Mouse (Mus musculus): ENCODE data around the gene Ncoa7. TPM values are rescaled to one million over a fixed set of nuclear protein-coding genes. Genes with fewer than 3 reads are reported as not detected.

Ncoa7 gene
- total RNA-seq, 2 experiments from 2014 or later = 94.7 to 100 TPM

- no peak for DNase-seq (ENCODE audit: low spot score in 2 of 2)
Observed at GRCm38 (mm10) chr10:30749807-30750206, 53.3 kb downstream of the Ncoa7 start.

DNA sequence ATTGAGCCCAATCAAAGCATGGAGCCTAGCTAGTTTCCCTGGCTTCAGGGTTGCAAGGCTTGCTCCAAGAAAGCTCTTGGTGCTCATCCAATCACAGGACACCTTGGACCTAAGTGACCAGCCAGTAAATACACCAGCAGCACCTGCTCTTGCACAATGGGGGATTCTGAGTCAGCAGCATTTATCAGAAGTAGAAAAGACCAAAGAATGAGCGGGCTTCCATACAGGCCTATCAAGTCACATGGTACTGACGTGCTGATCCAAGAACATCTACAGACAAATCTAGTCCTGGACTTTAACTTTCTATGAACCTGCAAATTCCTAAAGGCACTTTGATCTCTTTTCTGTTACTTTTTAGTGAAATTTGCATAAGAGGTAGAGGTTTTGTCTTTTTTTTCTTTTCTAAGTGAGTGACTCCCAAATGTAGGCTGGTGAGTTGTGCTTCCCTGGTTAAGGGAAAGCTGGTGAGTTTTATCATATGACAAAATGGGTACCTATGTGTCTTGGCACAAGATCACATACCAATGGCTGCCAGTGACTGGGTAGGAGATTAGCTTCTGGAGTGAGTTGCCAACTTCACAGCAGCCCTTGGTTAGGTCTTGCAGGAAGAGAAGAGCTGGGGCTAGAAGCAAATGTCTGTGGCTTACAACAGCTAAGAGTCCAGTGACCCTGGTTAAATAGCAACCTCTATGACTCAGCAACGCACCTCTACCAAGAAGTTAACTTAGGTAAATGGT is 57.7 kb downstream of the Ncoa7 start:
- no peak for DNase-seq (ENCODE audit: low spot score in 2 of 2)

DNA sequence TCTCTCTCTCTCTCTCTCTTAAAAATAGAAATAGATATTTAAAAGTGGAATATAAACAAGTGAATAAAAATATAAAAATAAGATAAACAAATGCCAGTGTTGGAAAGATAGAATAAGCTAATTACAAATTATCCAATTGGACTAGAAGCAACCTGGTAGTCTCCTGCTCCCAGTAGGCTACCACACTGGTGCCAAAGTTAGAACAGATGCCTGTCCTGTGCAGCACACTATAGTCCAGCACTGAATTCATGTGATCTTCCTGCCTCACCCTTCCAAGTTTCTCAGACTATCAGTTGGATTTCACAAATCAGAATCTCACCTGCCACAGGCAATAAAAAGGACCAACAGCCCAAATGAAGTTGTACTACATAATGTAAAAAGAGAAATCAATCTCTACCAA is 59.9 kb downstream of the Ncoa7 start:
- DNase-seq (ENCODE audit: low spot score in 2 of 2) = no peak

GRCm38 (mm10) chr10:30738403-30738802 is 64.7 kb downstream of the Ncoa7 start:
- no peak for DNase-seq (ENCODE audit: low spot score in 2 of 2)

- no peak for DNase-seq (ENCODE audit: low spot score in 2 of 2)
Observed at GRCm38 (mm10) chr10:30737323-30737722, 65.8 kb downstream of the Ncoa7 start.

- DNase-seq (ENCODE audit: low spot score in 2 of 2) = no peak
Observed at GRCm38 (mm10) chr10:30733148-30733785, 69.9 kb downstream of the Ncoa7 start.

DNA sequence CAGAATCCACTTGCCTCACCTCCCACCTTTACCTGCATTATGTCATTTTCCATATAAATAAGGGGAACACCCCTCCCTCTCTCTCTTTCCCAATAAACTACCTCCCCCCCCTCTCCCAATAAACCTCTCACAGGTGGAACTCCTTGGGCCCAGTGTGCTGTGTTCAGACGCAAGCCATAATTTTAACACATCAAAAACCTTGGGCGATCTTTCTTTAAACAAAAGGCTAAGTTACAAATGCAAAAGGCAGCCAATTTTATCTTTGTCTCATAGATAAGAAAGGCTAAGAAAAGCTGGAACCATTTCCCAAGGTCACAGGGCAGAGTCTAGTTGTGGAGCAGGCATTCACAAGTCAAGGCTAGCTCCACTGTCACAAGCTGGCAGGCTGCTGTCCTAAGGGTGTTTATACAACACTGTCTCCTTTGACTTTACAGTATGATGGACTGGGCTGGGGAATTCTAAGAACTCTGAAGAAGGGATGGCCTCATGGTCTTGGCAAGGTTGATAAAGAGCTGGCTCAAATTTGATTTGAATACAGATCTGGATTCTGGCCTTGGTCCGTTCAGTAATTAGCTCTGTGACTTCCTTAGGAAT is 71.7 kb downstream of the Ncoa7 start:
- no peak for DNase-seq (ENCODE audit: low spot score in 2 of 2)

DNA sequence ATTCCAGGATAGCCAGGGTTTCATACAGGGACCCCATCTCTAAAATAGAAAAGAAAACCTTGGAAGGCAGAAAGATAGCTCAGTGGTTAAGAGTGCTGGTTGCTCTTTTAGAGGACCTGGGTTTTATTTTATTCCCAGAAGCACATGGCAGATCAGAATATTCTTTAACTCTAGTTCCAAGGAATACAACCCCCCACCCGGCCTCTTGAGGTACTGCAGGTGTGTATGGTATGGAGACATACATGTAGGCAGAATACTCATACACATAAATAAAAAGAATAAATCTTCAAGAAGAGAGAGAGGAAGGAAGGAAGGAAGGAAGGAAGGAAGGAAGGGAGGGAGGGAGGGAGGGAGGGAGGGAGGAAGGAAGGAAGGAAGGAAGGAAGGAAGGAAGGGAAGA is 72.3 kb downstream of the Ncoa7 start:
- DNase-seq (ENCODE audit: low spot score in 2 of 2) = no peak

DNA sequence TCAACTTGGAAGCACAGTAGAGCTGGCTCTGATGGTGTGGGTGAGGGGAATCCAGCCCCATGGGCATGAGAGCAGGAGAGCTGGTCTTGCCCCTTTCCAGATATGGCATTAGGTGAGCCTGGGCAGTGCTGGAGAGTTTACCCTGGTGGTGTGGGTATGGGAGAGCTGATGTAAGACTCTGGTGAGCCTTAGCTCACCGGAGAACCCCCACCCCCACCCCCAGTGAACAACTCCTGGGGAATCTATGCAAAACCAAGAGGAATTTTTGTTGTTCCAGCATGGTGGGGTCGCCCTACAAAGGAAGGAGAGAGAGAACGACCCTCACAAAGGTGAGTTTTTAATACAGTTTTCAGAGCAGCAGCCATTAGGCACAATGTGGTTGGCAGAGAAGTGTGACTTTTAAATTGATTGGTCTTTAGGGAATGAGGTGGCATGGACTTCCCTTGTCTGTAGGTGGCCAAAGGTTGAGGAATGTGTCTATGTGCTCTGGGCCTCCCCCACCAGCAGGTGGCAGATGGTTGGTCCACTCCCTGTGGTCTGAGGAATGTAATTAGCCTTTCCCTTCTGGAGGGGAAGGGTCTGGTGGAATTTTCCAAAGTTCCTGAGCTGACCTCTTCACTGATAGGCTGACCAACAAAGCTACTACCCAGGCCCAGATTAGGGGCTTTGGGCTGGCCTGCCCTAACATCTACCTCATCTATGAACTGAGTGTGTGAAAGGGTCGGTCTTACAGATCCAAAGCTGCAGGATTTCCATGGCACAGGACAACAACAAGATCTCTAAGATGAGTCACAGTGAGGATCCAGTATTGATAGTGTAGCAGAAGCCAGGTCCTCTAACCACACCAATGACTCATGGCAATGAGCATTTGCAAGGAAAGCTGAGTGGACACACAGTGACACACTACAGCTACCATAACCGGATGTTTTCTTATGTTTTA is 73.7 kb downstream of the Ncoa7 start:
- no peak for DNase-seq (ENCODE audit: low spot score in 2 of 2)

DNA sequence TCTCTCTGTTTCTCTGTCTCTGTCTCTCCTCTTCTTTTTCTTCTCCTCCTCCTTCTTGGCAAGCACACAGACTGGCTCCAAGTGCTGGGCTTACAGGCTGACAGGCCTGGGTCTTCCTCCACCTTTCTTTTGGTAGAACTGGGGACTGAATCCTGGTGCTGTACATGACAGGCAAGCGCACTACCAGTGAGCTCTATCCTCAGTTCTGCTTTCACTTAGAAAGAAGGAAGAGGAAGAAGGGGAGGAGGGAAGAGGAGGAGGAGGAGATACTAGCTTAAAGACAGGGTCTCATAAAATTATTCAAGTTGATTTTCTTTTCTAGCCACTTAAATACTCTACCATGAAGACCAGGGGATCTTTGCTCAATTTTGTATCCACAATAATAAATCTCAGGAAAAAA is 80.1 kb downstream of the Ncoa7 start:
- DNase-seq (ENCODE audit: low spot score in 2 of 2) = no peak

- DNase-seq (ENCODE audit: low spot score in 2 of 2) = no peak
Observed at GRCm38 (mm10) chr10:30720556-30720955, 82.6 kb downstream of the Ncoa7 start.

- DNase-seq (ENCODE audit: low spot score in 2 of 2) = no peak
Observed at GRCm38 (mm10) chr10:30719947-30720346, 83.2 kb downstream of the Ncoa7 start.

- peak in 1 of 2 experiments; percentile 53 for DNase-seq (ENCODE audit: low spot score in 2 of 2)
Observed at GRCm38 (mm10) chr10:30718703-30719340, 84.3 kb downstream of the Ncoa7 start.

DNA sequence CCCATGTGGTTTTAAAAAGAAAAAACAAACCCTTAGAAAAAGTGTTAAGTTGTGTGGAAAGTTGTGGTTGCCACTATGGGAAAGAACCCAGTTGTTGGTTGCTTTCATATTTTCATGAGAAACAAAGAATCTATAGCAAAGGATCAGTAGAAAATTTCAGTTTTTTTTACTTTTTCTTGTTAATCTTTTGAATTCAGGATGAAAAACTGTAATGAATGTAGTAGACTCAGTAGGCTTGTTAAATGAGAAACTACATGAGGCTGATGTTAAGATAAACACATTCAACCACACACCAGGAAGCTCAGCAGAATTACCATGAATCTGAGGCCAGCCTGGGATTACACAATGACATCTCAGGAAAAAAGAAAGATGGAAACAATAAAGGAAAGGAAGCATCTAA is 87.0 kb downstream of the Ncoa7 start:
- no peak for DNase-seq (ENCODE audit: low spot score in 2 of 2)

GRCm38 (mm10) chr10:30712540-30712939 is 90.6 kb downstream of the Ncoa7 start:
- no peak for DNase-seq (ENCODE audit: low spot score in 2 of 2)

- DNase-seq (ENCODE audit: low spot score in 2 of 2) = no peak
Observed at GRCm38 (mm10) chr10:30709846-30710403, 93.2 kb downstream of the Ncoa7 start.

- no peak for DNase-seq (ENCODE audit: low spot score in 2 of 2)
Observed at GRCm38 (mm10) chr10:30708039-30708438, 95.1 kb downstream of the Ncoa7 start.

DNA sequence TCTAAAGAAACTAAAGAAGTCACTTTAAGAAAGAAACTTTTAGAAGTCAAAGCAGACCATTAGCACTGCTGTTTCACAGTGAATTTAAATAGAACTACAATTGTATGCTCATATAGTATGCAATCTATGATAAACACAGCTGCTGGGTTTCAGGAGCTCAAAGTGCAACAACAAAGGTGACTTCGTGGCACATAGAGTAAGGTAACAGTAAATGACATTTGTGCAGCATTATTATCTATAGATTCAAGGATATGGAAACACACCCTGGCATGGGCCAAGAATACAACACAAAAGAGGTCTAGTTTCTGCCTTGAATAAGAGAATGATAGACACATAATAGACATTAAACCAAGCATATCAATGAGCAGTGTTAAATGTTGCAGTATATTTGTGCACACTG is 100.5 kb downstream of the Ncoa7 start:
- no peak for DNase-seq (ENCODE audit: low spot score in 2 of 2)

DNA sequence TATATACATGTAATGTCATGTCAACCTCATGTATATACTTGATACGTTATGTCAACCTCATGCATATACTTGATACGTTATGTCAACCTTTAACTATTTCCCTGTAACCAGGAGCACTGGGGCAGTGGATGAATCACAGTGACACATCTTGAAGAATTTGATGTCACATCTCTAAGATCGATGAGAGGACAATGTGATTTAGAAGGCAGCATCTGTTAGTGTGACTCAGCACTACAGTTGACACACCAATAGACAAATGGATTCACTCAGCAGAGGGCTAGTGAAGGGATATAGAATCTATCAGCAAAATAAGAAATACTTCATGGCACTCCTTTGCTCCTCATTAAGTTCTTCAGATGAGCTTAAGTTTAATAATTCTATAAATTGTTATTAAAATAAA is 116.3 kb downstream of the Ncoa7 start:
- no peak for DNase-seq (ENCODE audit: low spot score in 2 of 2)

DNA sequence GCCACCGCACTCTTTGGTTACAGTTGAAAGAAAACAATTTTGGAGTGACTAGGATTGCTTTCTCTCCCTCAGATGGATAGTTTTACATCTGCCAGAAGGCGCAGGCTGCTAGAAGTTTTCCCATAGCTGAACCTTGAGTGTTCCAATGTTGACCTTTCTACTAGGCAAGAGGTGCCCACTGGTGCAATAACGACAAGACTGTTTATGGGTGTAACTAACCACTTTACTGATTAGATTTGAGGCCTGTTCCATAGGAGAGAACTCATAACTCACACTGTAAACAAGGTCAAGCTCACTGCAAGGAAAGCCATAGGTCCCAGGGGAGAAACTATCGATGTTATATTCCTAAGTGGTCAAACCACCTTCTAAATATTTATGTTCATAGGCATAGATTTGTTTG is 119.7 kb downstream of the Ncoa7 start:
- DNase-seq (ENCODE audit: low spot score in 2 of 2) = no peak

- DNase-seq (ENCODE audit: low spot score in 2 of 2) = no peak
Observed at GRCm38 (mm10) chr10:30679756-30680155, 123.4 kb downstream of the Ncoa7 start.
